In genomic region chr3:131645203-131645602, GRCm38 (mm10) we compare ENCODE assay signal across 19 mouse cellular contexts.
"Had no signal": no experiment of that assay in that cellular context is flagged by ENCODE, and none has a peak within 500 bp of the region (broad histone marks: within the 10 kb centered on the region; RNA-seq: fewer than 3 reads in every experiment).

No protein-coding gene starts in this region.

- H3K4me3 ChIP-seq: left cerebral cortex, adult 2 months; limb, embryonic 12.5 days; liver, embryonic 15.5 days had no signal

- H3K9me3 ChIP-seq: liver, embryonic 15.5 days had no signal

- H3K27me3 ChIP-seq: limb, embryonic 12.5 days; liver, embryonic 15.5 days had no signal

- H3K4me2 ChIP-seq: limb, embryonic 12.5 days; liver, embryonic 15.5 days; midbrain, embryonic 11.5 days had no signal

- H3K27ac ChIP-seq: kidney, postnatal 0 days; left cerebral cortex, adult 2 months; limb, embryonic 12.5 days; liver, embryonic 15.5 days; stomach, postnatal 0 days had no signal

- H3K9ac ChIP-seq: limb, embryonic 12.5 days; liver, embryonic 15.5 days had no signal

- DNase-seq: kidney, adult 18-20 months; kidney, postnatal 36 days; layer of hippocampus, postnatal 36 days; liver; lung, adult 2 months; lung, postnatal 14 days; lung, postnatal 4 days; midbrain, embryonic 14.5 days; right cerebral cortex, postnatal 14 days; right cerebral cortex, postnatal 4 days; thymus, adult 2 months; thymus, postnatal 14 days; thymus, postnatal 4 days had no signal

- H3K36me3 ChIP-seq: liver, embryonic 15.5 days had no signal

- H3K4me1 ChIP-seq: liver, embryonic 15.5 days had no signal
